Mouse (Mus musculus): ENCODE data around the gene Ost4.

Ost4 gene

DNA sequence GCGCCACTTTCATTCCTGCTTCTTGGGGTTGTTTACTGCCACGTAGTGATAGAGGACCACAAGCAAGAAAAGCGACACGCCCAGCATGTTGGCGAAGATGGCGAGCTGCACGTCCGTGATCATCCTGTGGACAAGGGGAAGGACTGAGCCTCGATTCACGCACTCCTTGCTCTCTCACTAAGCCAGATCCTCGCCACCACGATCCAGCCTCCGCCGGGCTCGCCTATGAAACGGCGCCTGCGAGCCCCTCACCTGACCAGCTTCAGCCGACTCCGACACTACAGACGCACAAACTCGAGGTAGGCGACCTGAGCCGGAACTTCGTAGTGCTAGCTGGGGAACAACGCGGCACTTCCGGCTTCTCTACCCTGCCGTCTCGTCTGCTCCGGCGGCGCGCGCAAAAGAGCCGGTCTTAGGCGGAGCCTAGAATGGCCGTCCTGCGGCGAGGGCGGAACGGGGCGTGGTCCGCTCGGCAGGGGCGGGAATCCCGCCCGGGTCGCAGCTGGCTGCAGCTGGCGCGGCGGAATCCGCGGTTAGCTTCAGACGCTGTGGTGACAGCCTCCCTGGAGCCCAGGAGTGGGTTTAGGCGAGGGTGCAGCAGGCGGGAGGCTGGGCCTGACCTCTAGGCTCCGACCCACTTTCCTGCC, at the start of gene Ost4:
Ost4 (minus strand) TSS at position 376 of the 647 bp plus-strand sequence.
- peak; percentile 99 for DNase-seq (ENCODE audit: low read depth, low spot score)

DNA sequence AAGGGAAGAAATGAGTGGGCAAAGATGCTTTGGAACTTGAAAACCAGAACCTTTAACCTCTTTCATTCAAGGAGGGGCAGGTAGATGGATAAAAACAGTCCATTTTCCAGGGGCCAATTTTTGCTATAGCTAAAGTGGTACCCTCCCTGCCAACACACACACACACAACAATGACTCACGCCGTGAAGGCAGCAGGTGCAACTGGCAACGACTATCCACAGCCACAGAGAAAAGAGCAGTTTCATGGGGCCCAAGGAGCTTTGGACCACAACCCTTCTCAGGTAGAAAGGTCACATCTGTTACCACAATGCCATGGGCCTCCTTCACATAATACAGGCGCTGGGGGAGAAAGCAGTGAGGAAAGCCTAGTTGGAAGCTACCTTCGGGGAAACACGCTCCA, 48.2 kb upstream of the Ost4 start:
- DNase-seq (ENCODE audit: low read depth, low spot score) = no peak

DNA sequence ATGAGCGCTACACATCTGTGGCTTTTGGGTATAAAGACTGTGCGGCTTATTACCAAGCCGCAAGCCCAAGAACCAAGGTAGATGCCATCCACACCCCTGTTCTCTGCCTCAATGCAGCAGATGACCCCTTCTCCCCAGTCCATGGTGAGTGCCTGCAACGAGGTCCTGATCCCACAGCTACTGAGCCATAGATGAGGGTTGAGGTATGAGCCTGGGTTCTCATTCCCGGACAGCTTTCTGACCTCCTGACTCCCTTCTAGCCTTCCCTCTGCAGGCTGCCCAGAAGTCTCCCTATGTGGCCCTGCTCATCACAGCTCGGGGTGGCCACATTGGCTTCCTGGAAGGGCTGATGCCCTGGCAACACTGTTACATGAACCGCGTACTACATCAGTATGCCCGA, 47.0 kb upstream of the Ost4 start:
- peak; percentile 24 for DNase-seq (ENCODE audit: low read depth, low spot score)

DNA sequence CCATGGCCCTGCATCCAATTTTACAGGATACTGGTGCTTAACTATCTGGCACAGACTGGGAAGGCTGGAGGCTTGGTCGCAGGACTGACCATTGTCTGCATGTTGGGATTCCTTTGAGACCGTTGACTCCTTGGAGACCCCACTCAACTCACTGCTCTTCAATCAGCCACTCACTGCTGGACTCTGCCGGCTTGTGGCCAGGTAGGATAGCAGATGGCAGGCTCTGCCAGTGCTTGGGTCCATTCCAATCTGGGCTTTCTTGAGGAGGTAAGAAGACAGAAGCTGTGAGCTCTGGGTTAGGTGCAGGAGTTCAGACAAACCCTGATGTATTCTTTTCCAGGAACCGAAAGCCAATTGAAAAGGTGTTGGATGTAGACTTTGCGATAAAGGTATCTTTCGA, 46.5 kb upstream of the Ost4 start:
- no peak for DNase-seq (ENCODE audit: low read depth, low spot score)

DNA sequence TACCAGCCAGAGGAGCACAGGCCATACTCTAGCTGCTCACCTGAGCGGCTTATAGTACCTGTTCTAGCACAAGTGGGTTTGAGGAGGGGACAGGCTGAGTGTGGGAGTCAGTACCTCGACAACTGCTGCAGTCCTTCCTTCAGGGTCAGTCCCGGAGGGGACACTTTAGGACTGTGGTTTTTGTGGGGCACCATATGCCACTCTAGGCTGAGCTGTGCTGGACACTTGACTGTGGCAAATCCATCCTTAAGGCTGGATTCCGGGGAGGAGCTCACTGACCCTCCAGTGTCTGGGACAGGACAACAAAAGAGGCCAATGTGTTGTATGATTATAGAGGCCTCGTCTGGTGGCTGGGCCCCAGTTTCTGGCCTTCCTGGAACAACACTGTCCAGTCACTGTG, 45.0 kb upstream of the Ost4 start:
- DNase-seq (ENCODE audit: low read depth, low spot score) = no peak

DNA sequence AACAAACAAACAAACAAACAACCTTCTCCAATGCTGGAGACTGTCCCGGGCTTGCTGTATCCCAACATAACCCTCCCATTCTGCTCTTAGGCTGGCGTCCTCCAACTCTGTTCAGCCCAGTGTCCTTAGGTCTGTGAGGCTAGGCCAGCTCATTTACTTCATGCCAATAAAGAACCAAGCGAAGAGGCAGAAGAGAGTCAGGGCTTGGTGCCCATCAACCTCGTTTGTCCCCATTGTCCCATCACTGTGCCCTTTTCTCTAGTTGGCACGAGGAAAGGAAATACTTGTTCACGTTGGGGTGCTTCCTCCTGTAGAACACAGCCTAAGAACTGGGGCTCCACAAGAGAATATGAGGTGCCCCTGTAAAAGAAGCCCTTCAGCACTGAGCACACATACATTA, 44.1 kb upstream of the Ost4 start:
- no peak for DNase-seq (ENCODE audit: low read depth, low spot score)

DNA sequence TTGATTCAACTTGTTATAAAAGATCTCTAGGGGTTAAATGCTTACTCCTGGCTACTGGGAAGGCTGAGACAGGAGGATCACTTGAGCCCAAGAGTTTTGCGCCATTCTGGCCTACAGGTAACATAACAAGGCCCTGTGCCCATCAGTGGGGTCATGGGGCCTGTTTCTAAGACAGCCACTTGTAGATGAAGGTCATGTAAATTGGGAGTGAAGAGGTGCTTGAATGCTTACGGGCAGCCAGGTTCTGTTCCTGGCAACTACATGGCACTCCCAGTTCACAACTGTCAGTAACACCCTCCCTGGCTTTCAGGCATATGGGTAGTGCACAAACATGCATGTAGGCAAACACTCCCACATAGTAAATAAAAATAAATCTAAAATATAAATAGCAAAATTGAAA, 43.3 kb upstream of the Ost4 start:
- DNase-seq (ENCODE audit: low read depth, low spot score) = no peak

DNA sequence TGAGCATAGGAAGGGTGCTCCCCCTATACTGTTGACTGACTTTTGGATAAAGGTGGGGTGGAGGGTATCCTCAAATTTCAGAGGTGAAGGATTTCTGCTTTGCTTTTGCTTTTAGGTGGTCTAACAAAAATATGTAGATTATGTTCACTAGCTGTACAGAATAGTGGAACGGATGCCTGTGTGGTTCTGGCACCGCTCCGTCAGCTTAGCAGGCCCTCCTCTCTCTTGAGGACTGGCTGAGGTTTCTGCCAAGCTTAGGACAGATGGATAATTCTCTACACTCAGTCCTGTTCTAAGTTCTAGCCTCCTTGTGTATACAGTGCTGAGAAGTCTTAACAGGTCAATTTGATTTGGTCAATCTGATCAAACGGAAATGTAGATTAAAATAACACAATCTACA, 42.9 kb upstream of the Ost4 start:
- no peak for DNase-seq (ENCODE audit: low read depth, low spot score)

DNA sequence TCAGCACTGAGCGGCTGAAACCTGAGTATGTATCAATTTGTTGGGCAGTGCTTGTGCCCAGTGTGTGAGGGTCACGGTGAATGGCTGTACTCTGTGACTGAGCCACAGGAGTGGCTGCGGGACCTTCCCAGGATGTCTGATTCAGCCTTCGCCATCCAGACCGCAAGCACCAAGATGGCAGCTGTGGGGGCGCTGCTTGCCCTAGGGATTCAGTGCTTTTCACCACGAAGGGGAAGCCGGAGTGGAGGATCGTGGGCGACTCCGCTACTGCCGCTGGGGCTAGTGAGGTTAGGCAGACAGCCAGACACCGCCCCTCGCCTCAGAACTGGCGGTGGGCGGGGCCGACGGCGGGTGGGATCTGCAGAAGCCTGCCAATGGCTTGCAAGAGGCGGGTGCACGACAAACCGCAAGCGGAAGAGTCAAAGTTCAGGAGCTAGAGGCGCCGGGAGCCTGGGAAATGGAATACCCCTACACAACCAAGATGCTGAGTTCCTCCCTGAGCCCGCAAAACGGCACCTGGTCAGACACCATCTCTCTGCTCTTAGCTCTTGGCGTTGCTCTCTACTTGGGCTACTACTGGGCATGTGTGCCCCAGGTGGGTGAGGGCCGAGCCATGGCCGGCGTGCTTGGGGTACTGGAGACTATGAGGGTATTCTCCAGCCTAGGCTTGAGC, 42.2 kb upstream of the Ost4 start:
- peak; percentile 98 for DNase-seq (ENCODE audit: low read depth, low spot score)

DNA sequence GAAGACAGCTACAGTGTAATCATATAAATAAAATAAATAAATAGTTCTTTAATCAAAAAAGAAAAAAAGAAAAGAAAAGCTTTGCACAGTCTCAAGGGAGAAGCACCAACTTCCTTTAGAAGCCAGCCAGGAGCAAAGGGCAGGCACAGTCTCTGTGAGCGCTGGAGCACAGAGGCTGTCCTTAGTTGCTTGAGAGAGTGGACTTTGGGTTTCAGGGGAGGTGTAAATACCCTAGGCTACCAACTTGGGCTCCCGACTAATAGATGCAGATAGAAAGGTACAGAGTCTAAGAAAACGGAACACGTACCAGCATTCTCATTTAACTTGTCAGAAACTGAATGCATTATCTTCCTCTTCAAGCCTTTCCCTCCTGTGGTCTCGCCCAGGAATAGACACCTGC, 41.0 kb upstream of the Ost4 start:
- DNase-seq (ENCODE audit: low read depth, low spot score) = no peak

DNA sequence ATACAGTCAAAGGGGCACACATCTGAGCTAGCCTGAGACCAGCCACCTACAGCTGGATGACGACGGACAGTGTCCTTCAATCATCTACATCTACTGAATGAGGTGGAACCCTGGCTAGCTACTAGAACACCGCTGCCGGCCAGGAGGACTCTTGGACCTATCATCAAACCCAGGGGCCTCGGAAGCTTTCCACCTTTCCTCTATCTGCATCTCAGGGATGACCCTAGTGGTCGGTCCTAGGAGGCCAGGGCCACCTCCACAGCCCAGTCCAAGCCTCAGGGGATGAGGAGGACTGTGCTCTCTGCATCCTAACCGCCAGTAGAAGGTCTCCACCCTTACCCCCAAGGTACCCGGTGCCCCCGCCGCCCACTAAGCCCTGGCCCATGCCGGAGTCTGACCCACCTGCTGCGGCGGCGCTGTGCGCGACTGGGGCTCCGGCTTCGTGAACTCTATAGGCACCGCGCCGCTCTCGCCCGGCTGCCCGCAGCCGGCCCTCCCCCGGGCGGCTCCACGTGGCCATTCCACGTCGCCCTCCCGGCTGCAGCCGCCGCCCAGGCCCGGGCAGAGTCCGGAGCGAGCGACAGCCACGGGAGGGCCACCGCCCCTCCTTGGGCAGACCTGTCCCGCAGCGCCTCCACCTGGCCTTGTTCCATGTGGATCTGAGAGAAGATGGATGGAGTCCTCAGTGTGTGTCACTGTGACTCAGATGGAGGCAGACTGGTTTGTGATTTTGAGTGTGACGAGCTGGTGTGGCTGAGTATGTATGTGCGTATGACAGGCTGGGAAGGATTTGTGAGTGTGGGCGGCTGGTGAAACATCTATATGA, 37.6 kb upstream of the Ost4 start, which contains the start of gene Cgref1:
Cgref1 (minus strand) TSS at position 636 of the 826 bp plus-strand sequence.
- DNase-seq (ENCODE audit: low read depth, low spot score) = peak; percentile 72

DNA sequence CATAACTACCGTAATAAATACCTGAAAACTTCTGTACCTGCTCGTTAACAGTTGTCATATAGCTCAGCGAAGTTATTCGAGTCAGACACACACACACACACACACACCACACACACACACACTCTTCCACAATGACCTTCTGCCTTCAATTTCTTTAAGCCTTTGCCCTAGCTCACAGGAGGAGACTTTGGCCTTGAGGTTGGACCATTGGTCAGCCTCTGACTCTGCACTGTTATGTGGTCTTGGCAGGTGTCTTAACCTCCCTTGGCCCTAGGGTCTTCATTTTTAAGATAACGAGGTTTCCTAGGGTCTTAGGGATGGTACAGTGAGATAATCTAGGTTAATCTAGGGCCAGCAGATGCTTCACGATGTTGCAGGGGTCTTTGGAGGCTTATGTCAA, 36.8 kb upstream of the Ost4 start:
- DNase-seq (ENCODE audit: low read depth, low spot score) = no peak

DNA sequence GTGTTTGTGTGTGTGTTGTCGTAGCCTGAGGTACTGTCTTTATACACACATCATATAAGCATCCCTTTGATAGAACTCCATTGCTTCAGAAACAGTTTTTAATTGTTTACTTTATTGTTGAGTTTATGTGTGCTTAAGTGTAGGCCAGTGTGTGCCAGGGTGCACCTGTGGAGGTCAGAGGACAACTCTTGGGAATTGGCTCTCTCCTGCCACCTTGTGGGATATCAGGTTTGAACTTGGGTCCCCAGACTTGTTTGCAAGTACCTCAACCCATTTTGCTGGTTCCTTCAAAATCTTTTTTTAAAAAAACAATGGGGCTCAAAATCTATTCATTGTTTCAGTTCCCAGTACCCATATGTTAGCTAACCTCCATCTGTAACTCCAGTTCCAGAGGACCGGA, 35.4 kb upstream of the Ost4 start:
- DNase-seq (ENCODE audit: low read depth, low spot score) = peak; percentile 65

DNA sequence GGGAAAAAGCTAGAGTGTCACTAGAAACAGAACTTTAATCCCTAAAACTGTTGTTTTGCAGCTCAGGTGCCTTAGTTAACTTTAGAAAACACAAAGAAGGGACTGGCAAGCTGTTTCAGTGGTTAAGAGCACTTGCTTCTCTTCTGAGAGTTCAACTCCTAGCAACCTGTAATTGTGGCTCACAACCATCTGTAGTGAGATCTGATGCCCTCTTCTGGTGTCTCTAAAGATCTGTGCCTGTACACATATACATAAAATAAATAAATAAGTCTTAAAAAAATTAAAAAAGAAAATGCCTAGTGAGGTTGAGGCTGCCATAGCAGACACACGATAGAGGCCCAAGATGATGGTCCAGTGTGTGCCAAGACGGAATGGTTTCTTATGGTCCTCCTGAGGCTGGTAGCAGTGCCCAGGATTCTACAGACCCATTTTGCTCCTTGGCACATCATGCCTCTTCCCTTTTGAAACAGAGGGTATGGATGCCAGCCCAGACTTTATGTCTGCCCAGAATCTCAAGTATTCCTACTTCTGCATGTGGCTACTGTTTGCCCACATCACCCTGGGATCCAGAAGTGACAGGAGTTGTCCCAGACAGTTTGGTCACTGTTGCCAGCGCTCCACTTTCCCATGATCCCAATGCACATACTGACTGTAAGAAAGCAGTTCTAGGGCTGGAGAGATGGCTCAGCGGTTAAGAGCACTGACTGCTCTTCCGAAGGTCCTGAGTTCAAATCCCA, 27.3 kb upstream of the Ost4 start:
- no peak for DNase-seq (ENCODE audit: low read depth, low spot score)

DNA sequence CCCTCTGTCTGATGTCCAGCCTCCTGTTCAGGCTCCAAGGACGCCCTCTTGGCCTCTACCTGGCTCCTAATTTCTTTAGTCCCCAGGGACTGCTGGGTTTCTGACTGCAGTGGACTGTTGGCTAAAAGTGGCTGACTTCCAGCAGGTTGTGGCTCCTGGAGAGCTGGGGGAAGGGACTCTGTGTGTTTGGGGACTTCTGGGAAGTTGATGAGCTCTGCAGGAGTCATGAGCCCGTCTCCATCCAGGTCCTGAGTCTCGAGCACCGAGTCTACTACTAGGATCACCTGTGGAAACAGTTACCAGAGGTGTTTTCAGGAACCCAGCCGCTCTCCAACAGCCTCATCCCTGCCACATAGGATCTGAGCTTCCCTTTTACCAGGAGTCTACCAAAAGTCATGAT, 26.1 kb upstream of the Ost4 start:
- no peak for DNase-seq (ENCODE audit: low read depth, low spot score)

DNA sequence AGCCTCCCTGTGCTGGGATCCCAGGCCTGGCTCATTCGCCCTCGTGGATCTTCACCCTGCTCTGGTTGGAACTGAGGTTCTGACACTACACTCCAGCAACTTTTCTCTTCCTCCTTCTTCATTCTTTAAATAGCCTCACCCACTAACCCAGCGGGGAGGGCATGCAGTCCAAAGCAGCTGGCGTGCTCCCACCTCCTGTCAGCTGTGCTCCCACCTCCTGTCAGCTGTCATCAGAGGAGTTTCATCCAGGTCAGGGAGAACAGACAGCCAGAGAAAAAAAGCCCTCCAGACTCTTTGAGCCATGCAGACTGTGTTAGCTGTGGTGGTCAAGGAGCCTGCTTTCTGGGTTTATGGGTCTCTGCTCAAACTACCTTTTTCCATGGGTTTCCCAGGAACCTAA, 23.8 kb upstream of the Ost4 start:
- no peak for DNase-seq (ENCODE audit: low read depth, low spot score)

DNA sequence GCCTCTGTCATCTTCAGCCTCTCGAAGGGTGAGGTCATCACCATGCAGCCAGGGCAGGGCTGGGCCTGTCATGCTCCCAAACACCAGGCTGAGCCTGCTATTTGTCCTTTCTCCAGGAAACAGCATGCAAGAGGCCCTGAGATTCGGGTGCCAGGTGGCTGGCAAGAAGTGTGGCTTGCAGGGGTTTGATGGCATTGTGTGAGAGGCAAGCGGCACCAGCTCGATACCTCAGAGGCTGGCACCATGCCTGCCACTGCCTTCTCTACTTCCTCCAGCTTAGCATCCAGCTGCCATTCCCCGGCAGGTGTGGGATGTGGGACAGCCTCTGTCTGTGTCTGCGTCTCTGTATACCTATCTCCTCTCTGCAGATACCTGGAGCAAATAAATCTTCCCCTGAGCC, 23.3 kb upstream of the Ost4 start:
- no peak for DNase-seq (ENCODE audit: low read depth, low spot score)

DNA sequence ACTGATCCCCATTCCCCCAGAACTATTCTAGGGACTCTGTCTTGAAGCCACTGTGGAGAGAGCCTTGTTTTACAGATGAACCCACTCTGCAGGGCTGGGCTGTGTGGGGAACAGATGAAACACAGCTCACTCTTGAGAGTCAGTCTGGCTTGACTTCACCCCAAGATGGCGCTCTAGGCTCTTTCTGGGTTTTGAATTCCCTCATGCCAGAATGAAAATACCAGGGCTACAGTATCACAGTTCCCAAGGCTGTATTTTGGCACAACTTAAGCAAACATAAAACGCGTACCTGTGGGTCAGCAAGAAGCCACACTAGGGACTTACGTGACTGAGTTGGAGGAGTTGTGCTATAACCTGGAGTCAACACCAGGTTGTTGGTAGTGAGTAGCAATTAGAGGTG, 22.5 kb upstream of the Ost4 start:
- peak; percentile 64 for DNase-seq (ENCODE audit: low read depth, low spot score)

DNA sequence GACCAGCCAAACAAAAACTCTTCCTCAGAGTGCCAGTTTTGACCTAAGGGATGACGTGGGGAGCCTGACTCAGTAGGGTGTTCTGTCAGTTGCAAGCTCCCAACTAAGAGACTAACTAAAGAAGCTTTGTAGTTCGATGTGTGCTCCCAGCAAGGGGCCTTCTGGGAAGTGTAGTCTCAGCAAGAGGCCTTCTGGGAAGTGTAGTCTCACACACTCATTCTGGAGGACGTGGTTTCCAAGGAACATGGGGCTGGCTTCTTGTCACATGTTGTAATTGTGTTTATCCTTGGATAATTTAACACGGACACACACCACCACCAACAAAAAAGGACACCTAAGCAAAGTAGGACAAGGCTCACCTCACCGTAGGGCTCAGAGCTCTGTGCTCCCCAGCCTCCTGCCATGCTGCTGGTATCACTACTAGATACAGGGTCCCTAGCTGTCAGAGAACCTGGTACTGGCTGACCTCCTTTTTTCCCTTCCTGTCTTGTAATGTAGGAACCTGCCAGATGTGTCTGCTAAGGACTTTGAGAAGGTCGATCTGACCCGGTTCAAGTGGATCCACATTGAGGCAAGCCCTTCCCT, 20.4 kb upstream of the Ost4 start:
- peak; percentile 57 for DNase-seq (ENCODE audit: low read depth, low spot score)

DNA sequence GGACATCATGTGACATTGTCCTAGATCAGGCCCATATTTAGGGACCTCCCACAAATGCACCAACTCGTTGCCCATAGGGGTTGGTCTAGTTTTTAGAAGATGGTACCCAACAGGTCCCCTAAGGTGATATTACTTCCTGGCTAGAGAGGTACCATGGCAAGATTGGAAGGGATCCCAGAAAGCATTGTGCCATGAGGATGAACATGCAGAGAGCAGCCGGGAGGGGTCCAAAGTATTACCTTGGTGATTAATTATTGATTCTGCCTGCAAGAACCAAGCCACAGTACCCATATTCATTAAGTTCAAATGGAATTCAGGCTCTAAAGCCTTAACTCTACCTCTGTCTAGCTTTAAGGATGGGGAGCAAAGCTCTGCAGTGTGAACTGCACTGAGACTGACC, 18.5 kb upstream of the Ost4 start:
- no peak for DNase-seq (ENCODE audit: low read depth, low spot score)

DNA sequence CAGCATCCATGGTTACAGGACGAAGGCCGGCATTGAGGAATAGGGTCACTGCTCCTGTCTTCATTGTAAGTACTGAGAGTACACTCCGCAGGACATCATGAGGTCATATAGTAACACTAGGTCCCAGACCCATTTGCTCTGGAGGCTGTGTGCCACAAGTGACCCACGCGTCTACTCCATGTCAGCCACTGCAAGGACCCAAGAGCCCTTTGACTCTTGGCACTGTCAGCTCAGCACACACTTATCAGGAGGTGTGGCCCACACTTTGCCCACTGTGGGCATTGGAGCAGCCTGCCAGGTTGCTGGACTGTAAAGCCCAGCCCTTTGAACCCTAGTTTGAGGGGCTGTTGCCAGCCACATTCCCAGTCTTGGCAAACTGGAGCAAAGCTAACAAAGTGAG, 17.6 kb upstream of the Ost4 start:
- no peak for DNase-seq (ENCODE audit: low read depth, low spot score)

DNA sequence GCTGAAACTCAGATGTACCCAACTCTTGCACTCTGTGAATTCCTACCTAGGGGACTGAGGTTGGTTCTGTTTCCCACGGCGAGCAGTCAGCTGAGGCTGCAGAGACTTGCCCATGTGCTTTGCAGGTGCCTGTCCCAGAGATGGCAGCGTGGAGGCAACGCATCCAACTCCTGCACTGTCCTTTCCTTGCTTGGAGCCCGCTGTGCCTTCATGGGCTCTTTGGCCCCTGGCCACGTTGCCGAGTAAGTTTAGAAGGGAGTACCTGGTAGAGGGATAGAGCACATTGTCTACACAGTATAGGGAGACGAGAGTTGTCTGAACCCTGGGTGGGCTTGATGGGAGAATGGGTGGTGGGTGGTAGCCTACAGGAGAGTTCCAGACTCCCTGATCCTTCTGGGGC, 17.0 kb upstream of the Ost4 start:
- DNase-seq (ENCODE audit: low read depth, low spot score) = no peak

All from ZHBTc4 (cell line).